Mouse (Mus musculus) lung, postnatal 0 days (tissue): ENCODE results near the gene Map3k7cl. TPM values are rescaled to one million over a fixed set of nuclear protein-coding genes. Genes with fewer than 3 reads are reported as not detected.

Source experiments
- ATAC-seq: fragments of 200-750 bp; cut with Nextera tagmentation; 2 replicates; pipeline ENCODE4 v1.8.0; 2017; ENCODE audit warnings: moderate library complexity
- DNase-seq: peaks from one replicate; pipeline ENCODE4 v3.0.0-alpha.2; 2016; ENCODE audit warnings: low spot score
- H3K27ac ChIP-seq: fragments of 300-500 bp; sonication (generic); 2 replicates; pipeline ENCODE4 v1.5.1; 2014; ENCODE audit warnings: antibody characterized with exemption, mild to moderate bottlenecking, low read length, mixed read lengths
- H3K27me3 ChIP-seq: fragments of 300-500 bp; sonication (generic); replicated peaks from 2 replicates; pipeline ENCODE4 v1.6.1; 2014; ENCODE audit warnings: low read length, mixed read lengths; ENCODE audit not compliant: insufficient read depth
- H3K36me3 ChIP-seq: fragments of 300-500 bp; sonication (generic); 2 replicates; pipeline ENCODE4 v1.6.1; 2014; ENCODE audit warnings: low read length, mixed read lengths; ENCODE audit not compliant: insufficient read depth
- H3K4me1 ChIP-seq: fragments of 300-500 bp; sonication (generic); 2 replicates; pipeline ENCODE4 v1.6.1; 2014; ENCODE audit warnings: antibody characterized with exemption, low read depth, low read length, mixed read lengths; ENCODE audit not compliant: insufficient read depth
- H3K4me2 ChIP-seq: fragments of 300-500 bp; sonication (generic); replicated peaks from 2 replicates; pipeline ENCODE4 v1.6.1; 2014; ENCODE audit warnings: low read depth, mild to moderate bottlenecking, low read length, moderate library complexity, mixed read lengths
- H3K4me3 ChIP-seq: fragments of 300-500 bp; sonication (generic); 2 replicates; pipeline ENCODE4 v1.5.1; 2014; ENCODE audit warnings: low read depth, low read length
- H3K9ac ChIP-seq: fragments of 300-500 bp; sonication (generic); replicated peaks from 2 replicates; pipeline ENCODE4 v1.6.1; 2014; ENCODE audit warnings: low read depth, mild to moderate bottlenecking
- H3K9me3 ChIP-seq: fragments of 300-500 bp; sonication (generic); 2 replicates; pipeline ENCODE4 v1.6.1; 2016; ENCODE audit warnings: low read length, mixed read lengths
- CTCF ChIP-seq: IDR thresholded peaks from 2 replicates; pipeline ENCODE4 v1.5.1; 2016; ENCODE audit warnings: antibody characterized with exemption, mild to moderate bottlenecking
- EP300 ChIP-seq: IDR thresholded peaks from 2 replicates; pipeline ENCODE4 v1.6.1; 2016; ENCODE audit warnings: antibody characterized with exemption, mild to moderate bottlenecking, control low read depth
- WGBS: fragments of 180-500 bp; shearing (Covaris S2); extraction: QIAGEN DNeasy Blood & Tissue Kit; methylation state at CpG from one replicate; pipeline ENCODE4 v1.1.7; 2014; 5-methylcytosine and 5-hydroxymethylcytosine counted together
- polyA plus RNA-seq: library from polyadenylated mRNA; unstranded; fragments of >200 nt; fragmentation: Nextera tagmentation; extraction: Ambion mirVana; gene quantifications from 2 replicates; pipeline ENCODE4 v1.2.1, GENCODE M21; 2015

The Map3k7cl gene
- 0.37 and 0.38 TPM in 2 replicates for polyA plus RNA-seq

DNA sequence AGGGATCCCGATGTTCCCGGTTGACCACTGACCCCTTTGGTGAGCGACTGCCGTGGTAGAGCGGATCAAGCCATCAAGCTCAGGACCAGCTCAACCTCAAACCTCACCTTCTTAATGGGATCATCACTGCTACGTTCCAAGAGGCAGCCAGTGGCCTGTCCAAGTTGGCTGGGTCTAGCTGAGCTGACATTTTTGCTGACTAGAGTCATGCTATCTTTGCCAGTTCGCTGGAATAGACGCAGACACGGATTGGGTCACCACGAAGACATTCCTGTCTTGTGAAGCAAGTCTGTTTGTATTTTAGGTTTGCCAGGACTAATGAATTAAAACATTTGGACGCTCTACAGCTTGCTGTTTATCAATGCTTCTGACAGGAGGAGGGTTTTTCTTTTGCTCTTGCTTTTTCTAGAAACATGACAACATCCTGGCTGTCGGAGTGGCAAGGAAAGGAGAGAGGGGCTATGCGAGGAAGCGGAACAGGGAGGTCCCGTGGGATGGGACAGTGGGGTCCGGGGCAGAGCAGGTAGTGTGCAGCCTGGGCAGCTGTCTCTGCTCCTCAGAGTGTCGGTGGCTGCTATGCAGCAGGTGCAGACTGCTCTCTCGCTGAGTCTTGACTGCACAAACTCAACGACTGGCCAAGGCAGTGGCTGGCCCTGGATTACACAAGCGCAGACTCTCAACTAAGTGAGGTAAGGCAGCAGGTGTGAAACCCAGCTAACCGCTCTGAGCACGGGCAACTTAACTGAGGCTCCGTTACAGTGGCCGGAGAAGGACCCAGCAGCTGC lies at the start of gene Map3k7cl:
Gene Map3k7cl (plus strand): TSS at position 424 of the 785 bp plus-strand sequence.
- H3K4me3 ChIP-seq, result no peak within 1 kb of the TSS
- DNase-seq, result peak; percentile 78
- TF ChIP-seq EP300, result no peak
- no peak for TF ChIP-seq CTCF

DNA sequence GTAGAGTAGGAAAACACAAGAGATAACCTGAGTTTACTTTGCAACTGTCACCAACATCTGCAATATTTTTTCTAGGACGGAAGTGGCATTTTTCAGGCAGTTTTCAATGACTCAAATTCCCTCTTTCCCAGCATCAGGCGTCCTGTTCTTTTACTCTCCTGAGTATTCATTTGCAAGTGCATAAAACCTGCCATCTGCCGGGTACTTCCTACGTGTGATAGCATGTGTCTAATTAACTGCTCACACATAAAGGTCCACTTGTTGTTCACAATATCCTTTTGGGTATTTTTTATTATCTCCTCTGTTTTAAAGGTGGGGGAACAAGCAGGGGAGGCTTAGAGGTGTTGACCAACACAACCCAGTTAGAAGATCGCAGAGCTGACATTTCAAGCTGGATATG lies 41.4 kb upstream of the Map3k7cl start:
- DNase-seq, result no peak
- H3K9me3 ChIP-seq, result no peaks in the 10 kb centered on the region
- 75% methylated on average over 5 of the region's 5 CpGs for WGBS
- H3K27me3 ChIP-seq, result no peaks in the 10 kb centered on the region
- H3K4me2 ChIP-seq, result no peak overlapping the region
- H3K9ac ChIP-seq, result no peak overlapping the region
- no peaks in the 10 kb centered on the region for H3K36me3 ChIP-seq
- TF ChIP-seq CTCF (no peak), EP300 (no peak)
- no peak for ATAC-seq
- no peaks in the 10 kb centered on the region for H3K4me1 ChIP-seq
- no peak overlapping the region for H3K27ac ChIP-seq
- no peak overlapping the region for H3K4me3 ChIP-seq

More for the DNA sequence above, at the start of gene Map3k7cl:
- WGBS, result 59% methylated on average over 24 of the region's 24 CpGs
- Histone ChIP-seq H3K9me3 (no peaks in the 10 kb centered on the region), H3K9ac (no peak within 1 kb of the TSS), H3K4me1 (no peaks in the 10 kb centered on the region), H3K36me3 (no peaks in the 10 kb centered on the region), H3K27ac (no peak within 1 kb of the TSS), H3K27me3 (no peaks in the 10 kb centered on the region), H3K4me2 (no peak within 1 kb of the TSS)
- ATAC-seq, result peak; percentile 77

DNA sequence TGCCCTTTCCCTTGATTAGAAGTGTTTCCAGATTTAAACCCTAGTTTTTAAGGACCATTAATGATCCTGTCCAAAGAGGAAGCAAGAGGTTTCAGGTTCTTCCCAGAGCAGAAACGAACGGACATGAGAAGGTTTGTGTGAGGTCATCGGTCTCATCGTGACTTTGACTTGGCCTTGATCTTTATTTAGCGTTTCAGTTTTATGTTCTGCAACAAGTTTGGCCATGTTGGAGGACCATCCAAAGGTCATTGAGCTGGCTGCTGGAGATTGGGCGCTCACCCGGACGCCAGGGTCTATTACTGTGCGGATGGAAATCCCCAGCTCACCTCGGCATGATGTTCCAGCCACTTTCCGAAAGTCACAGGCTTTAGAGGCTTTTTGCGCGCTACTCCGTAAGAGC lies 40.8 kb upstream of the Map3k7cl start:
- 92% methylated on average over 14 of the region's 14 CpGs for WGBS

GRCm38 (mm10) chr16:87524228-87524627 lies 28.9 kb upstream of the Map3k7cl start:
- H3K27me3 ChIP-seq, result no peaks in the 10 kb centered on the region
- WGBS, result 71% methylated on average over 5 of the region's 5 CpGs
- H3K36me3 ChIP-seq, result no peaks in the 10 kb centered on the region
- DNase-seq (no peak), ATAC-seq (no peak)
- no peaks in the 10 kb centered on the region for H3K4me1 ChIP-seq
- H3K4me2 ChIP-seq, result no peak overlapping the region
- H3K9me3 ChIP-seq, result no peaks in the 10 kb centered on the region
- H3K9ac ChIP-seq, result no peak overlapping the region
- no peak overlapping the region for H3K27ac ChIP-seq
- H3K4me3 ChIP-seq, result no peak overlapping the region
- TF ChIP-seq EP300, result no peak
- no peak for TF ChIP-seq CTCF

More for the DNA sequence above, 40.8 kb upstream of the Map3k7cl start:
- no peak overlapping the region for H3K27ac ChIP-seq
- H3K9ac ChIP-seq, result no peak overlapping the region
- H3K4me3 ChIP-seq, result no peak overlapping the region
- DNase-seq, result no peak
- no peaks in the 10 kb centered on the region for H3K4me1 ChIP-seq
- H3K36me3 ChIP-seq, result no peaks in the 10 kb centered on the region
- no peaks in the 10 kb centered on the region for H3K27me3 ChIP-seq
- TF ChIP-seq CTCF (no peak), EP300 (no peak)
- H3K4me2 ChIP-seq, result no peak overlapping the region
- no peak for ATAC-seq
- no peaks in the 10 kb centered on the region for H3K9me3 ChIP-seq

DNA sequence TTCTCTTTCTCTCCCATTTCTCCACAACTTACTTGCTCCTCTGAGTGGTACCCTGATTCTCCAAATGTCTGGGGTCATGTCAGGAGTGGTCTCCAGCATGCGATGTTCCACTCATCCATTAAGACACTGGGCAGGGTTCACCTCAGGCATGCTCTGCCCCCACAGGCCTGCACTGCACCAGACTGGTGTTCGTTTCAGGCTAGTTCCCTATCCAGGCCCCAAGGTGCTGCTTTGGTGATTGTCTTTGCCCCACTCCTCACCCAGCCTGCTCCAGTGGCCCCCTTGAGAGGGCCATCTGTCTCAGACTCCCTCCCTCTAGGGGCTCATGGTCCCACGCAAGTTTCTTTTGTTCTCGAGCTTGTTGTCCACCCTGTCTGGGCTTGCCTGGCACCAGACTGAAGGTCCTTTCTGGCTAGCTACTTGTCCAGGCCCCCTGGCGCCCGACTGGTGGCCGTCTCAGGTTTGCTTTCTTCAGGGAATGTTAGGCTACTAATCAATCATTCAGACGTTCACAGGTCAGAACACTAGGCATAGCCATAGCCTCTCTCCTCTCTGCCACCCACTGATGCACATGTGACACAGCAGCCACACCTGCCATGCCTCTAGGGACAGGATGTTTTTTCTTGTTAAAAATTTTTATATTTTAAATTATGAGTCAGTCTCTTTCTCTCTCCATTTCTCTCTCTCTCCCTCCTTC lies 25.4 kb upstream of the Map3k7cl start:
- Histone ChIP-seq H3K27me3 (no peaks in the 10 kb centered on the region), H3K9me3 (no peaks in the 10 kb centered on the region), H3K27ac (no peak overlapping the region), H3K36me3 (no peaks in the 10 kb centered on the region), H3K4me2 (no peak overlapping the region), H3K4me1 (no peaks in the 10 kb centered on the region), H3K4me3 (no peak overlapping the region), H3K9ac (no peak overlapping the region)
- DNase-seq (no peak), ATAC-seq (no peak)
- no peak for TF ChIP-seq EP300
- 47% methylated on average over 8 of the region's 8 CpGs for WGBS

- Histone ChIP-seq H3K4me2 (no peak overlapping the region), H3K36me3 (no peaks in the 10 kb centered on the region), H3K27me3 (no peaks in the 10 kb centered on the region), H3K9ac (no peak overlapping the region), H3K4me3 (no peak overlapping the region), H3K27ac (no peak overlapping the region), H3K9me3 (no peaks in the 10 kb centered on the region), H3K4me1 (no peaks in the 10 kb centered on the region)
- ATAC-seq (no peak), DNase-seq (no peak)
- no peak for TF ChIP-seq CTCF
- no peak for TF ChIP-seq EP300
- whole genome bisulfite sequencing, result 56% methylated on average over 10 of the region's 10 CpGs
Observed at GRCm38 (mm10) chr16:87528755-87529154, 24.4 kb upstream of the Map3k7cl start.
